Mouse (Mus musculus) monocyte, adult 2 months (primary cell): ENCODE measurements around the gene Fbxo31.

Source experiments
- DNase-seq, 2 experiments: peaks; one replicate each; pipeline ENCODE4 v3.0.0; 2022; ENCODE audit warnings: low spot score in 2 of 2, low read depth in 1 of 2

Gene Fbxo31

DNA sequence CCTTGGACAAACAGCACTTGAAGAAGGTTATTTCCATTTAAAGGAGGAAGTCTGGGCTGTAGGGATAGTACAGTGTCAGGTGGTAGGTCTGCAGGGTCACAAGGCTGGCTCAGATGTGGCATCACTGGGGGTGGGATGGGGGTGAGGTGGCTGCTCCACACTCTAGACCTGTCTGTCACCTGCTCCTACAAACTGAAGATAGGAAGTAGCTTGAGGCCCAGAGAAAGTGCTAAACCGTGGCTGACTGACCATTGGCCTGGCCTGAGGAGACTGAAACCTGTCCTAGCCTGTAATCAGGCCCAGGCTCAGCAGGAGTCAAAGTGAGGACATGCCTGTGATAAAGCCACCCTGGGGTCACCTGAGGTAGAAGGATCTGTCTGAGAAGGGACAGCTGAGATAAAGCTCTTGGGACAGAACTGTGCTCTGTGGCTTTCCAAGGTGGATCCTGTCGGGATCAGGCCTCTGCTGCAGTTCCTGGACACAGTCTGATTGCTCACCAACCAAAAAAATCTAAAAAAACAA is 10.7 kb upstream of the Fbxo31 start:
- no peak for DNase-seq

DNA sequence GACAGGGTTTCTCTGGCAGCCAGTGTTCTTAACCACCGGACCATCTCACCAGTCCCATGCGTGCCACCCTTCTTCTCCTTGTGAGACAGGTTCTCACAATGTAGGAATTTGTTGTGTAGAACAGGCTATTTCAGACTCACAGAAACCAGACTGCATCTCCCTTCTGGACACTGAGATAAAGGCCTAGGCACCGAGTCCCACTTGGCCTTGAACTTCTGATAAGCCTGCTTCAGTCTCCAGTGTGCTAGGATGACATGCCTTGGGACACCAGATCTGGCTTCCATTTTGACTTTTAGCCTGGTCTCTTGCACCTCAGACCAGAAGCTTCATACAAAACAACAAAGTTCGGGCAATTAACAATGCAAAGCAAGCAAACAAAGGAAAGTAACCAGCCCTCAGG is 10.1 kb upstream of the Fbxo31 start:
- no peak for DNase-seq

GRCm38 (mm10) chr8:121585159-121585825 is 6.7 kb upstream of the Fbxo31 start:
- DNase-seq: peak; percentile 96 to 99

DNA sequence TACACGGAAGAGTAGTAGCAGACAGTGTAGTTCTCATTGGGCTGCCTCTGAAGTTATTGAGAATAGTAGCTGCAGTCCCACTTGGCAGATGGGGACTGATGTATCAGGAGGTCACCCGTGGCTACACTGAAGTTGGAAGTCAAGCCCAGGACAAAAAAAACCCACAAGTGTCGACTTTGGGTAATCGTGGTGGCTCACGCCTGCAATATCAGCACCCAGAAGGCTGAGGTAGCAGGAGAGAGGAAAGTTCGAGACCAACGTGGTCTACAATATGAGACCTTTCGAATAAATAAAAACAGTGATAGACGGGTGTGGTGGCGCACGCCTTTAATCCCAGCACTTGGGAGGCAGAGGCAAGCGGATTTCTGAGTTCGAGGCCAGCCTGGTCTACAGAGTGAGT is 6.1 kb upstream of the Fbxo31 start:
- no peak for DNase-seq

DNA sequence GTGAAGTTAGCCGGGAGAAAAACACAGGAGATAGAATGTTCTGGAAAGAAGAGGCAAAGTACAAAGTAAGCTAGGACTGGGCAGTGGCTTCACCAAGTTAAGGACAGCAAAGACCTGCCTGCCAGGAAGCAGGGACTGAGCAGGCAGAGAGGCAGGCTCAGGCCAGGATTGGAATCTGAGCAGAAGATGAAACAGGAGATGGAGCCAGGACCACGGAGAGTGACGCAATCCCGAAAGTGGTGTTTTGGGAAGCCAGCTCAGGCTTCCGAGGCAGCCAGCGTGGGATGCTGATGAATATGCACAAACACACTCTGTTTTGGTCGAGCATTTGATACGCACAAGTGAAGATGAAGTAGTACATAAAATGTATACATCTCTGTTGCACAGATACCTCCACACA is 5.0 kb upstream of the Fbxo31 start:
- DNase-seq: no peak

DNA sequence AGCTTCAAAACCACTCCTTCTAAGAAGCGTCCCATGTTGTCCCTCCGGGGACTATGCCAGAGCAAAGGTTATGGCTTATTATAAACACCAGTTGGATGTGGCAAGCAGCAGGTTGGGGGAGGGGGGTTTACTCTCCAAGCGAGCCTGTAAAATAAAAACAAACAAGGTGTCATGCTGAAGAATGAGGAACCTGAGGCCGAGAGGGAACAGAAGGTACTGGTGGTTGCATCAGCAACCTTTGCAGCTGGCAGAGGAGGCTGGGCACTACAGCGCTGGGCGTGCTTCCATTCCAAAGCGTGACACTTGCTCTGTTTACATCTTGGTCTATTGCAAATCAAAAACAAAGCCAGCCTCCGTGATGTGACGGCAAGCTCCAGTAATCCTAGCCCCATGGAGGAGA is 1.9 kb upstream of the Fbxo31 start:
- DNase-seq: no peak

DNA sequence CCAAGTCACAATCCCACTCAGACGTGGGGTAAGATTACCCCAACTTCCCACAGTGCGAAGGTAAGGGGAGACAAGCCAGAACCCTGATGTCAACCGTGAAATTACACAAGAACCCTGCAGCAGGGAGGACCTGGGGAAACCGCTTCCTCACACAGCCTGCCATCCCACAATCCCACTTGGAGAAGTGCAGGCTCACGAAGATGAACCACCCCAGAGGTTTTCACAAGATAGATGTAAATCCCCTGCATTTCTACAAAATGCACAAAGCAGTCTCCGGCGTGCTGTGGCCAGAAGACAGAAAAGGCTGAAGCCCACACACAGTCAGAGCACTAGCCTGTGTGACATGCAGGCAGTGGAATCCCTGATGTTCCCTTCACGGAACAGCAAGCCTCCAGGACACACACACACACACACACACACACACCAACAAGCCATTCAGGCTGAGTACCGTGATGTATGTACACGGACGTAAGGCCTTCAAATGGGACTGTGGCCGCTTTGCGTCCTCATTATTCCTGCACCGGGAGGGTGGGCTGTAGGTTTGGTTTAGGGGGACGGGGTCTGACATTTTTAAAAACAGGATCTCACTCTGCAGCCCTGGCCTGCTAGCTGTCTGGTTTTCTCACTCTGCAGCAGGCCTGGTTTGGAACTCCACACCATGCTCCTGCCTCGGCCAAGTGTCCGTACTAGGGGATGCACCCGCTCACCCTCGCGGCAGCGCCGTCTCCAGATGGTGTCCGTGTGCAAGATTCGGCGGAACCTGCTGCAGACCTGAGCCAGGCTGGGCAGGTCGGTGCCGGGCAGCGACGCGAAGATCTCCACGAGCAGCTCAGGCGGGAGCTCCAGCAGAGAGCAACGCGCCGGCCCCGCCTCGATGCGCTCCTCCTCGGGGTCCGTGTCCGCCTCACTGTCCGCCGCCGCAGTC is 593 bp downstream of the Fbxo31 start:
- DNase-seq: no peak

DNA sequence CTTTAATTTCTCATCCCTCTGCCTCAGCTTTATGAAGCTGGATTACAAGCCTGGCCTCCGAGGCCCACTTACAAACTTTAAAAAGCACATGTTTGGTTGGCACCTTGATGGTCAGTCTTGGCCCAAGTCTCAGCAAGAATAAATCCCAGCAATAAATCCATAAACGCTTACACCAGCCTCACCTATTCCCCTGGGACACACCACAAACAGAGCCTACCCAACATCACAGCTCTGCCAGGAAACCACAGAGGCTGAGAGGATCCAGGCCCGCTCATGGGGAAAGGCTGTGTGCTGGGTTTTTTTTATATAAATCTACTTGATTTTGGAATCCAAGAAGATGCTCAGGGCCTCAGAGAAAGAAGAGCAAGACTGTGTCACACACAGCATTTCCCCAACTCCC is 2.9 kb downstream of the Fbxo31 start:
- no peak for DNase-seq

DNA sequence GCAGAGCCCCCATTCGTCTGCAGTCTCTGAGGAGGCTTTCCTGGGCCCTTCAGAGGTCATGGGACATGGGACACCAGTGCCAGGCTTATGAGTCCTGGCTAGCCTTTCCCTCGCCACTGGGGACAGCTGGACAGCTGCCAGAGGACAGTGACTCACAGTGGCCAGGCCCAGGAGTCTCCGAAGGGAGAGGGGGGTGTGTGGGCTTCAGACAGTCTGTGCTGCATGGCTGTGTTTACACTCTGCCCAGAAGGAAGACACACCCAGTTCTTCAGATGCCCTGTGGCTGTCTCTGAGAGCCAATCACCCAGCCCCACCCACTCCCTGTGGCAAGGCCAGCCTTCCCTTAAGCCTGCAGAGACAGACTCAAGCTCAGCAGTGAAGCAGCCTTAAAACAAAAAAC is 5.3 kb downstream of the Fbxo31 start:
- DNase-seq: peak; percentile 29 to 44

DNA sequence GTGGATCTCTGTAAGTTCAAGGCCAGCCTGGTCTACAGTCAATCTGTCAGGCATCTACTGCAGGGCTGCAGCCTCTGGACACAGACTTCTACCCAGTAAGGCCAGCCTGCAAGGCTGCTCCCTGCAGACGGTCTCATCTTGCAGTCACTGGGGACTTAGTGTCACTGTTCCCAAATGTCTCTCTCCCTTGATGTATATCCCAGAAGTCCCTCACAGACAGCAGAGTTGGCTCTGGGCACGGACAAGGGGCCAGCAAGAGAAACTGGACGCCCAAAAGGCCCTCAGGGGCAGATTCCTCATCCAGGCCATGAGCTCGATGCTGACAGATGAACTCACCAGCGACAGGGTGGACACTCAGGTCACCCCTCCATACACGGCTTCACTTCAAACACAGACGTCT is 6.5 kb downstream of the Fbxo31 start:
- no peak for DNase-seq

- no peak for DNase-seq
These were observed 7.8 kb downstream of the Fbxo31 start for GRCm38 (mm10) chr8:121570801-121571200.

GRCm38 (mm10) chr8:121570335-121570734 is 8.3 kb downstream of the Fbxo31 start:
- DNase-seq: peak; percentile 39 to 74

DNA sequence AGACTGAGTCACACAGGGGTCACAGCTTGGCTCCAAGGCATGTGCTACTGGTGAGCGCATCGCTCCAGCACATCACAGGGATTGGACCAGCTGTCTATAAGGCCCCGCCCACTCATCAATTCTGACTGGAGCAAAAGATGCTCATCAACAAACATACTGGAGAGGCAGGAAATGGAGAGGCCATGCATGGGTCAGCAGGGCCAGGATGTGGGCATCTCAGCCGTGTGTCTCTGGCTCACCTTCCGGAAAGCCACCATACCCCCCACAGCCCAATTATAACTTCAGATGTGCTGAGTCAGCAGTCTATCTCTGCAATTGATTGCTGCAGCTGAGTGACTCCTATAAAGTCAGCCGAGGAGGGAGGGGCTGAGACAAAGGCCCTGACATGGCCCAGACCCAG is 10.3 kb downstream of the Fbxo31 start:
- DNase-seq: no peak

GRCm38 (mm10) chr8:121563701-121564100 is 14.9 kb downstream of the Fbxo31 start:
- DNase-seq: no peak

DNA sequence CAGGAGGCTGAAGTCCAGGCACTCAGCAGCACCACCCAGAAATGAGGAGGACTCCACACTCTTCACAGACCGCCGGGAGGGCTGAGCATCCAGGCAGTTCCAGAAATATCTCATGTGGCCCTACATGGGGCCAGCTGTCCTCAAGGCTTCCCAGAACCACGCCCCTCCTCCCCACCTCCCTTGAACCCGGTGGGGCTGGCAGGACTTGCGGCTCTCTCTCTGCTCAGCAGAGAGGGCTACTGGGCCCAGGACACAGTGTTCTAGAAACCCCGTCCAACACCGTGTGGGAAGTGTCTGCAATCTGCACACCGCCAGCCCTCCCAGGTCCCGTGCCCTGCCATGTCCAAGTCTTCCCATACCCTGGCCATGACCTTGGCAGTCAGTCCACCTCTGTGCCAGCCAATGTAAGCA is 15.7 kb downstream of the Fbxo31 start:
- no peak for DNase-seq

GRCm38 (mm10) chr8:121561636-121562345 is 16.8 kb downstream of the Fbxo31 start:
- no peak for DNase-seq

DNA sequence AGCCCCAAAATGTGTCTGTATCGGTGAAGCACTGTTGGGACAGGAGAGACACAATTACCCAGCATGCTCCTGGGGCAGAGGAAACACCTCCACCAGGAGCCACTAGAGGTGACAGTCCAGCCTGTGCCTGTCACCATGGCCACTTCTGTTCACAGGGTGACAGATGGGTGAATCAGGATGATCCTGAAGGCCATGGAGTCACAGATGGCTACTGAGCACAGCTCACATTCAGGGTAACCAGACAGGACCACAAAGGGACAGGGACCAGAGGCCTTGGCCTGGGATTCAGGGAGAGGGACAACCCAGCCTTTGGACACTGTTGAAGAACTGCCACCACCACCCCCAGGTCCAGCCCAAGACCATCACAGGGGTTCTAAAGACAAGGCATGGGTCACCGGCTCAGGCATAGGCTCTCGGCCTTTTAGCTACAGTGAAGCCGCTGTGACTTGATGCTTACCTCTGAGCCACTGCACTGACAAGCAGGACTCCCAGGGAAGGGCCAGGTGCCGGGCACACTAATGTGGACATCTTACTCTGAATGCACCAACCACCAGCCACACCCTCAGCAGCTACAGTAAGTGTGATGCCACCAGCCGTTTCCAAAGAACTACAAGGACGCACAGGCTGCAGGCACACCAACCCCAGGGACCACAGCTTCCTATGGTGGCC is 18.0 kb downstream of the Fbxo31 start:
- no peak for DNase-seq

DNA sequence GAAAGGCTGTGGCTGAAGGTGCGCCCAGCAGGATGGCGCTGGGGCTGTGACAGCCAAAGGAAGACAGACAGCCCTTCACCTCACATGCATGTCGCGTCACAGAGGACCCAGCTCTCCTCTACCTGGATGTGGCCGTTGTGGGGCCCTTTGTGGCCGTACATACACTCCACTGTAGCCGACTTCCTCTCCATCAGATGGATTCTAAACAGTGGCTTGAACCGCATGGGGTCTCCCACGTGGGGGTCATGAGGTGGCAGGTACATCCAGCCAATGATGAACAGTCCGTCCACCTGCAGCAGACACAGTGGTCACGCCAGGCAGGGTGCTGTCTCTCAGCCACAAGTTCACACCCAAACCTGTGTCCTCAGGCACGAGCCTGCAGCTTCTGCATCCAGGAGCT is 18.8 kb downstream of the Fbxo31 start:
- DNase-seq: no peak

GRCm38 (mm10) chr8:121558538-121558937 is 20.1 kb downstream of the Fbxo31 start:
- DNase-seq: no peak

- no peak for DNase-seq
These were observed 20.9 kb downstream of the Fbxo31 start for GRCm38 (mm10) chr8:121557746-121558145.

DNA sequence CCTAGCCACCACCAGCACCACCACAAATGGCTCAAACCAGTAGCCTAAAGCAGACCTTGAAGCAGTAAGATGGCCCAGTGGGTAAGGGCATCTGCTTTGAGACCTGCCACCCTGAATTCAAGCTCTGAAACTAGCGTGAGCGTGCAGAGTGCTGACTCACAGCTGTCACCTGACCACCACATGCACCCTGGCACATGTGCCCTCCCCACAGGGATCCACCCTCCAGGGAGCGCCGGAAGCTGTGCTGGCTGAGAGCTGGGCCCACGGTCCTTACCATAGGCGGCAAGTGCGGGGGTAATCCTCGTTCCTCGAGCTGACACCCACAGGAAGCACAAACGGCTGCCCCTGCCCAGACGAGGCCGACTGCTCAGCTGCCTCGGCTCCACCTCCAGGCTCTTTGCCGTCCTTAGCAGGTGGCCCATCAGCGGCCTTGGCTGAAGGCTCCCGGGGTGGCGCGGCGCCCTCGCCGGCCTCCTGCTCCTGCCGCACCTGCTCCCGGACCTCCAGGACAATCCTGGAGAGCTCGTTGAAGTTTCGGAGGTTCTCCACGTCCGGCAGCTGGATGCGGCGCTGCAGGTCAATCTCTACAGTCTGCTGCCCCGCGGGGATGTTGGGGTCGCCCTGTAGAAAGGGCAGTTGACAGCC is 24.7 kb downstream of the Fbxo31 start:
- DNase-seq: no peak
